Mouse (Mus musculus): ENCODE results near the gene Gnai2. TPM values are rescaled to one million over a fixed set of nuclear protein-coding genes. Genes with fewer than 3 reads are reported as not detected.

The Gnai2 gene
- polyA plus RNA-seq, 1 experiment: 499 TPM

- TF ChIP-seq POLR2AphosphoS2 (IDR thresholded peaks at IDR 0.05; ENCODE audit: insufficient read length, low read depth) (no peak), POLR2A (IDR thresholded peaks at IDR 0.05; ENCODE audit: insufficient read length, low read depth) (no peak), CEBPB (IDR thresholded peaks at IDR 0.05; ENCODE audit: insufficient read depth, poor library complexity, severe bottlenecking) (no peak), MAX (IDR thresholded peaks at IDR 0.05; ENCODE audit: low read depth) (no peak), REST (IDR thresholded peaks at IDR 0.05; ENCODE audit: insufficient read depth, insufficient read length) (no peak), E2F4 (IDR thresholded peaks at IDR 0.05; ENCODE audit: insufficient read depth) (no peak), TCF3 (IDR thresholded peaks at IDR 0.05; ENCODE audit: insufficient read length, low read depth) (no peak), USF1 (IDR thresholded peaks at IDR 0.05; ENCODE audit: low read depth) (no peak), MYOG (IDR thresholded peaks at IDR 0.05; ENCODE audit: control insufficient read depth in 1 of 3, insufficient read depth in 1 of 3, insufficient read length in 2 of 3, low read depth in 2 of 3) (no peak), MYOD1 (IDR thresholded peaks at IDR 0.05; ENCODE audit: control insufficient read depth in 1 of 3, insufficient read length in 2 of 3, low read depth in 2 of 3) (no peak), TCF12 (IDR thresholded peaks at IDR 0.05; ENCODE audit: insufficient read depth, poor library complexity, severe bottlenecking) (no peak), SRF (IDR thresholded peaks at IDR 0.05; ENCODE audit: control insufficient read depth, insufficient read length, low read depth) (no peak)
- H3K27me3 ChIP-seq (ENCODE audit: control insufficient read depth, insufficient read depth, insufficient read length): peaks cover 43% of the 10 kb centered on the region
Measured at GRCm38 (mm10) chr9:107654585-107654984, 19.4 kb upstream of the Gnai2 start.

GRCm38 (mm10) chr9:107653474-107653873 lies 18.3 kb upstream of the Gnai2 start:
- H3K4me3 ChIP-seq: no peak overlapping the region
- TF ChIP-seq REST (IDR thresholded peaks at IDR 0.05; ENCODE audit: insufficient read depth, insufficient read length) (no peak), MAX (IDR thresholded peaks at IDR 0.05; ENCODE audit: low read depth) (no peak), TCF3 (IDR thresholded peaks at IDR 0.05; ENCODE audit: insufficient read length, low read depth) (no peak), POLR2AphosphoS2 (IDR thresholded peaks at IDR 0.05; ENCODE audit: insufficient read length, low read depth) (no peak), SRF (IDR thresholded peaks at IDR 0.05; ENCODE audit: control insufficient read depth, insufficient read length, low read depth) (no peak), E2F4 (IDR thresholded peaks at IDR 0.05; ENCODE audit: insufficient read depth) (no peak), MYOD1 (IDR thresholded peaks at IDR 0.05; ENCODE audit: control insufficient read depth in 1 of 3, insufficient read length in 2 of 3, low read depth in 2 of 3) (no peak), POLR2A (IDR thresholded peaks at IDR 0.05; ENCODE audit: insufficient read length, low read depth) (no peak), USF1 (IDR thresholded peaks at IDR 0.05; ENCODE audit: low read depth) (no peak), CEBPB (IDR thresholded peaks at IDR 0.05; ENCODE audit: insufficient read depth, poor library complexity, severe bottlenecking) (no peak), MYOG (IDR thresholded peaks at IDR 0.05; ENCODE audit: control insufficient read depth in 1 of 3, insufficient read depth in 1 of 3, insufficient read length in 2 of 3, low read depth in 2 of 3) (no peak), TCF12 (IDR thresholded peaks at IDR 0.05; ENCODE audit: insufficient read depth, poor library complexity, severe bottlenecking) (no peak)
- no peaks in the 10 kb centered on the region for H3K79me2 ChIP-seq (ENCODE audit: control insufficient read depth, insufficient read depth)

More at GRCm38 (mm10) chr9:107654585-107654984, 19.4 kb upstream of the Gnai2 start:
- H3K79me2 ChIP-seq (ENCODE audit: control insufficient read depth, insufficient read depth): no peaks in the 10 kb centered on the region
- H3K4me3 ChIP-seq: no peak overlapping the region
- no peaks in the 10 kb centered on the region for H3K36me3 ChIP-seq (ENCODE audit: control insufficient read depth, insufficient read depth)
- no peak overlapping the region for H3ac ChIP-seq (ENCODE audit: control insufficient read depth, insufficient read length)
- H3K4me2 ChIP-seq (ENCODE audit: low read depth): no peak overlapping the region

GRCm38 (mm10) chr9:107650708-107651481 lies 15.7 kb upstream of the Gnai2 start:
- Histone ChIP-seq H3K27me3 (ENCODE audit: control insufficient read depth, insufficient read depth, insufficient read length) (peaks cover 11% of the 10 kb centered on the region), H3K4me2 (ENCODE audit: low read depth) (no peak overlapping the region), H3K4me3 (no peak overlapping the region), H3K36me3 (ENCODE audit: control insufficient read depth, insufficient read depth) (no peaks in the 10 kb centered on the region), H3K79me2 (ENCODE audit: control insufficient read depth, insufficient read depth) (no peaks in the 10 kb centered on the region), H3ac (ENCODE audit: control insufficient read depth, insufficient read length) (no peak overlapping the region)
- no peak for TF ChIP-seq SRF (IDR thresholded peaks at IDR 0.05; ENCODE audit: control insufficient read depth, insufficient read length, low read depth)
- TF ChIP-seq POLR2AphosphoS2 (IDR thresholded peaks at IDR 0.05; ENCODE audit: insufficient read length, low read depth): no peak
- no peak for TF ChIP-seq POLR2A (IDR thresholded peaks at IDR 0.05; ENCODE audit: insufficient read length, low read depth)

More at GRCm38 (mm10) chr9:107653474-107653873, 18.3 kb upstream of the Gnai2 start:
- Histone ChIP-seq H3ac (ENCODE audit: control insufficient read depth, insufficient read length) (no peak overlapping the region), H3K4me2 (ENCODE audit: low read depth) (no peak overlapping the region), H3K36me3 (ENCODE audit: control insufficient read depth, insufficient read depth) (no peaks in the 10 kb centered on the region), H3K27me3 (ENCODE audit: control insufficient read depth, insufficient read depth, insufficient read length) (peaks cover 32% of the 10 kb centered on the region)

DNA sequence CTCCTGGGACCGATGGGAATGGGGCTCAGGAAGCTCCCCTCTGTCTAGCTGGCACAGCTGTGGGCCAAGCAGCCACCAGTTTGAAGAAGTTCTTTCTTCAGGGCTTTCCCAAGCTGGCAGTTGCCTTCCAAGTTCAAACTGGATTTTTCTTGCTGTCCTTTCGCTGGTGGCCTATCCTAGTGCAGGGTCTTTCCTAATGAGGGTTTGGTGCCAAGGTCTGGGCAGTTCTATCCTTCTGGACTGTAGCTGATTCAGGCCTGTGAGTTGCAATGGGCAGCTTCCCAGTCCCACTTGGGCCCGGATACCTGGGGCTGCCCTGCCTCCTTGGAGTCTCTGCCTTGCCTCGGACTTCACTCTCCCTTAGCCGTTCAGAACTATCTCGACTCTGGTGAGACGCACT lies 15.1 kb upstream of the Gnai2 start:
- Histone ChIP-seq H3K4me2 (ENCODE audit: low read depth) (no peak overlapping the region), H3K36me3 (ENCODE audit: control insufficient read depth, insufficient read depth) (no peaks in the 10 kb centered on the region), H3K4me3 (no peak overlapping the region), H3ac (ENCODE audit: control insufficient read depth, insufficient read length) (no peak overlapping the region), H3K27me3 (ENCODE audit: control insufficient read depth, insufficient read depth, insufficient read length) (peaks cover 4% of the 10 kb centered on the region), H3K79me2 (ENCODE audit: control insufficient read depth, insufficient read depth) (no peaks in the 10 kb centered on the region)
- no peak for TF ChIP-seq MYOD1 (IDR thresholded peaks at IDR 0.05; ENCODE audit: control insufficient read depth in 1 of 3, insufficient read length in 2 of 3, low read depth in 2 of 3)
- no peak for TF ChIP-seq SRF (IDR thresholded peaks at IDR 0.05; ENCODE audit: control insufficient read depth, insufficient read length, low read depth)
- TF ChIP-seq TCF3 (IDR thresholded peaks at IDR 0.05; ENCODE audit: insufficient read length, low read depth): no peak
- no peak for TF ChIP-seq TCF12 (IDR thresholded peaks at IDR 0.05; ENCODE audit: insufficient read depth, poor library complexity, severe bottlenecking)
- no peak for TF ChIP-seq E2F4 (IDR thresholded peaks at IDR 0.05; ENCODE audit: insufficient read depth)
- no peak for TF ChIP-seq MYOG (IDR thresholded peaks at IDR 0.05; ENCODE audit: control insufficient read depth in 1 of 3, insufficient read depth in 1 of 3, insufficient read length in 2 of 3, low read depth in 2 of 3)
- TF ChIP-seq MAX (IDR thresholded peaks at IDR 0.05; ENCODE audit: low read depth): no peak
- TF ChIP-seq POLR2AphosphoS2 (IDR thresholded peaks at IDR 0.05; ENCODE audit: insufficient read length, low read depth): no peak
- no peak for TF ChIP-seq USF1 (IDR thresholded peaks at IDR 0.05; ENCODE audit: low read depth)
- TF ChIP-seq CEBPB (IDR thresholded peaks at IDR 0.05; ENCODE audit: insufficient read depth, poor library complexity, severe bottlenecking): no peak

Measured in myocyte (in vitro differentiated cells).